Mouse (Mus musculus) midbrain, embryonic 16.5 days (tissue): ENCODE measurements around the gene Hbp1. TPM values are rescaled to one million over a fixed set of nuclear protein-coding genes. Genes with fewer than 3 reads are reported as not detected.

Experiments
- ATAC-seq: fragments of 200-750 bp; cut with Nextera tagmentation; 2 replicates; pipeline ENCODE4 v1.8.0; 2017; ENCODE audit warnings: moderate TSS enrichment
- H3K27ac ChIP-seq: fragments of 300-500 bp; sonication (generic); 2 replicates; pipeline ENCODE4 v1.5.1; 2014; ENCODE audit warnings: mild to moderate bottlenecking, low read length, mixed read lengths
- H3K27me3 ChIP-seq: fragments of 300-500 bp; sonication (generic); 2 replicates; pipeline ENCODE4 v1.6.1; 2014; ENCODE audit warnings: low read depth, low read length, mixed read lengths; ENCODE audit not compliant: control insufficient read depth, insufficient read depth
- H3K36me3 ChIP-seq: fragments of 300-500 bp; sonication (generic); 2 replicates; pipeline ENCODE4 v1.6.1; 2014; ENCODE audit warnings: mild to moderate bottlenecking, low read length, moderate library complexity, mixed read lengths; ENCODE audit not compliant: control insufficient read depth, insufficient read depth
- H3K4me1 ChIP-seq: fragments of 300-500 bp; sonication (generic); 2 replicates; pipeline ENCODE4 v1.6.1; 2014; ENCODE audit warnings: mild to moderate bottlenecking, low read length, mixed read lengths; ENCODE audit not compliant: control insufficient read depth, insufficient read depth
- H3K4me2 ChIP-seq: fragments of 300-500 bp; sonication (generic); 2 replicates; pipeline ENCODE4 v1.6.1; 2014; ENCODE audit warnings: mild to moderate bottlenecking, low read length, mixed read lengths
- H3K4me3 ChIP-seq: fragments of 300-500 bp; sonication (generic); 2 replicates; pipeline ENCODE4 v1.5.1; 2014; ENCODE audit warnings: low read depth, mild to moderate bottlenecking, low read length, moderate library complexity, mixed read lengths
- H3K9ac ChIP-seq: fragments of 300-500 bp; sonication (generic); 2 replicates; pipeline ENCODE4 v1.6.1; 2014; ENCODE audit warnings: low read depth, low read length, mixed read lengths
- H3K9me3 ChIP-seq: fragments of 300-500 bp; sonication (generic); replicated peaks from 2 replicates; pipeline ENCODE4 v1.6.1; 2014; ENCODE audit warnings: mild to moderate bottlenecking, low read length, mixed read lengths; ENCODE audit not compliant: control insufficient read depth, poor library complexity, severe bottlenecking
- WGBS: fragments of 180-500 bp; shearing (Covaris S2); extraction: QIAGEN DNeasy Blood & Tissue Kit; methylation state at CpG from one replicate; pipeline ENCODE4 v1.1.7; 2014; 5-methylcytosine and 5-hydroxymethylcytosine counted together
- polyA plus RNA-seq: library from polyadenylated mRNA; unstranded; fragments of >200 nt; fragmentation: Nextera tagmentation; extraction: Ambion mirVana; gene quantifications from 2 replicates; pipeline ENCODE4 v1.2.1, GENCODE M21; 2015

Gene Hbp1
- polyA plus RNA-seq, 1 experiment from 2014 or later, result 39.8 TPM

DNA sequence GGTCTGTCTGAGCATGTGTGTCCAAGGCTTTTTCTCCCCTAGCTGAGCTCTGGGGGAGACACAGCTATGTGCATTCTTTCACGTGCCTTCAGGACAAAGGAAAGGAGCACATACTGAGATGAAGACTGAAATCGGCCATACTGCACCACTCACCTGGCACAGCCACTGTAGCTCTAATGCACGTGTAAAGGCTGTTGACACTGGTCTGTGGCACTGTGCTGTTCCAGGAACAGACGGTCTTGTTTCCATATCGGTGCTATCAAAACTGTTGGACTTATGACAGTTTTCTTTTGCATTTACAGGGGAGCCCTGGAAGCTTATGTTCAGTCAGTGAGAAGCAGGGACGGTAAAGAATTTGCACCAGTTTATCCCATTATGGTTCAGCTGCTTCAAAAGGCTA, 25.0 kb downstream of the Hbp1 start:
- no peaks in the 10 kb centered on the region for H3K9me3 ChIP-seq
- no peaks in the 10 kb centered on the region for H3K27me3 ChIP-seq
- no peaks in the 10 kb centered on the region for H3K4me1 ChIP-seq
- no peak overlapping the region for H3K4me2 ChIP-seq
- 88% methylated on average over 6 of the region's 6 CpGs for WGBS
- H3K27ac ChIP-seq, result no peak overlapping the region
- no peak overlapping the region for H3K4me3 ChIP-seq
- H3K9ac ChIP-seq, result no peak overlapping the region
- peaks cover 2% of the 10 kb centered on the region; the same call in 1 of the 2 replicates for H3K36me3 ChIP-seq
- ATAC-seq, result no peak

GRCm38 (mm10) chr12:31924135-31924534, 26.2 kb downstream of the Hbp1 start:
- no peak overlapping the region for H3K4me2 ChIP-seq
- H3K27ac ChIP-seq, result no peak overlapping the region
- no peaks in the 10 kb centered on the region for H3K9me3 ChIP-seq
- no peak for ATAC-seq
- 84% methylated on average over 3 of the region's 3 CpGs for WGBS
- no peaks in the 10 kb centered on the region for H3K4me1 ChIP-seq
- 0 out of 2 replicates have a peak, but pooled peaks cover 2% of the 10 kb centered on the region for H3K36me3 ChIP-seq
- no peak overlapping the region for H3K4me3 ChIP-seq
- no peak overlapping the region for H3K9ac ChIP-seq
- no peaks in the 10 kb centered on the region for H3K27me3 ChIP-seq

GRCm38 (mm10) chr12:31920464-31921405, 29.6 kb downstream of the Hbp1 start:
- WGBS, result 81% methylated on average over 18 of the region's 18 CpGs
- no peak overlapping the region for H3K4me2 ChIP-seq
- H3K4me3 ChIP-seq, result no peak overlapping the region
- no peaks in the 10 kb centered on the region for H3K4me1 ChIP-seq
- no peaks in the 10 kb centered on the region for H3K27me3 ChIP-seq
- no peaks in the 10 kb centered on the region for H3K9me3 ChIP-seq
- H3K9ac ChIP-seq, result no peak overlapping the region
- ATAC-seq, result peak; percentile 52; the same call in 1 of the 2 replicates
- H3K27ac ChIP-seq, result no peak overlapping the region
- H3K36me3 ChIP-seq, result no peaks in the 10 kb centered on the region

DNA sequence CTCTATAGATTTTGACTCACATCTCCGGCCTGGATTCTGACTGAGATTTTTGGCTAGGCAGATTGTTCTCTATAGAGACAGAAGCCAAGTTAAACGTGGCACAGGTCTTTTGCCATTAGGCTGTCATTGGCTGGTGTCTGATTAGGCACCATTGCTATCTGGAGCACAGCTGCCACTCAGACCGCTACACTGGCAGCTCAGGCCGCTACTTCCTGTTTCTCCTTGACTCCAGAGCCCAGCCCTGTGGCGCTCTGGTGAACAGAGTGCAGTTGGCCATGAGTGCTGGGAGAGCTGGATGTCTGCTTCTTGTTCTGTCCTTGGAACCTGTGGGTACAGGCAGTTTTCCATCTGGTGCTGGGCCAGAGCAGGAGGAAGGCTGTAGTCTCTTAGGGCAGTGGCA, 33.1 kb downstream of the Hbp1 start:
- H3K4me3 ChIP-seq, result no peak overlapping the region
- peak; percentile 38; the same call in 1 of the 2 replicates for ATAC-seq
- H3K27ac ChIP-seq, result no peak overlapping the region
- no peaks in the 10 kb centered on the region for H3K36me3 ChIP-seq
- no peaks in the 10 kb centered on the region for H3K9me3 ChIP-seq
- no peak overlapping the region for H3K4me2 ChIP-seq
- H3K27me3 ChIP-seq, result no peaks in the 10 kb centered on the region
- 86% methylated on average over 5 of the region's 5 CpGs for WGBS
- no peaks in the 10 kb centered on the region for H3K4me1 ChIP-seq
- no peak overlapping the region for H3K9ac ChIP-seq

- no peak overlapping the region for H3K4me2 ChIP-seq
- no peaks in the 10 kb centered on the region for H3K36me3 ChIP-seq
- ATAC-seq, result no peak
- 98% methylated on average over 5 of the region's 5 CpGs for WGBS
- H3K4me1 ChIP-seq, result no peaks in the 10 kb centered on the region
- H3K27ac ChIP-seq, result no peak overlapping the region
- no peaks in the 10 kb centered on the region for H3K27me3 ChIP-seq
- no peak overlapping the region for H3K9ac ChIP-seq
- H3K9me3 ChIP-seq, result no peaks in the 10 kb centered on the region
- no peak overlapping the region for H3K4me3 ChIP-seq
Measured at GRCm38 (mm10) chr12:31916691-31917090, 33.6 kb downstream of the Hbp1 start.

DNA sequence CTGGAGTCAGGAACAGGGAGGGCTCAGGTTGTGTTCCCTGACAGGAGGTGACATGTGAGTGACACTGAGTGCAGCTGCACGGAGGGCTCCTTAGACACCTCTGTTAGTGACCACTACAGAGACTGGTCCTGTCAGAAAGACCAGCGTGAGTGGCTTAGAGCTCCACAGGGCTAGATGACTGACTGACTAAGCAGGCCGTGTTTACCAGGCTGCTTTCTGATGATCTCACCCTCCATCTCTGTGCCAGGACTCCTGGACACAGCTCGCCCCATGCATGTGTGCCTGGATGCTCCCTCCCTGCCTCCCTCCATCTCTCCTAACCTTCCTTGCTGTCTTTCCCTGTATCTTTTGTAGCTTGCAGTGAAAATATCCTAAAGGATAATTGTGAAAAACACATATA, 36.7 kb downstream of the Hbp1 start:
- Histone ChIP-seq H3K4me1 (no peaks in the 10 kb centered on the region), H3K4me3 (no peak overlapping the region), H3K4me2 (no peak overlapping the region), H3K9me3 (no peaks in the 10 kb centered on the region), H3K27ac (no peak overlapping the region), H3K27me3 (no peaks in the 10 kb centered on the region), H3K36me3 (no peaks in the 10 kb centered on the region), H3K9ac (no peak overlapping the region)
- 72% methylated on average over 4 of the region's 4 CpGs for WGBS
- ATAC-seq, result no peak

DNA sequence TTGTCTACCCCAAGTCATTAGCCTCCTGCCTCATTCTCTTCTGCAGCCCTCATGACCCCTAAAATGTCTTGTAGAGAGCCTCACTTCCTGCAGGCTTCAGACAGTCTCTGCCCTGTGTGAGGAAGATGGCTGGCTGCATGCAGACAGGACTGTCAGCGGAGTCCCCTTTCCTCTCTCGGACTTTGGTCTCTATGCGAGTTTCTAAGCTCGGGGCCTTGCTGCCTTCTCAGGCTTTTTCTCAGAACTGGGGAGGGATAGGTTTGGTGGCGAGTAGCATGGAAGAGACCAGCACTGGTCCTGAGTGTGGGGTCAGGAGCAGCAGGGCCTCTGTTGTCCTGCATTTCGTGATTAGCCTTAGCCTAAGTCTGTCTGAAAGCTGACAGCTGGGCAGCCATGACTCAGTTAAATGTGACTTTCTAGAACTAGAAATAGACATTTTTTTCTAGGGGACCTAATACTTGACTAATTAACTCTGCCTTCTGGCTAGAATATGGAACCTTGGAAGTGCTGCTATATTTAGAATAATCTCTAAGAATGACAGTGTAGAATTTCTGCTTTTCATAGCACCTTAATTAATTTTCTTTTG, 37.3 kb downstream of the Hbp1 start:
- ATAC-seq, result no peak

GRCm38 (mm10) chr12:31907436-31907835, 42.9 kb downstream of the Hbp1 start:
- no peak overlapping the region for H3K4me2 ChIP-seq
- H3K4me1 ChIP-seq, result peaks cover 21% of the 10 kb centered on the region
- no peak for ATAC-seq
- 92% methylated on average over 2 of the region's 2 CpGs for WGBS
- no peaks in the 10 kb centered on the region for H3K36me3 ChIP-seq
- H3K27me3 ChIP-seq, result no peaks in the 10 kb centered on the region
- no peaks in the 10 kb centered on the region for H3K9me3 ChIP-seq
- no peak overlapping the region for H3K9ac ChIP-seq
- no peak overlapping the region for H3K4me3 ChIP-seq
- no peak overlapping the region for H3K27ac ChIP-seq

More for the DNA sequence above, 37.3 kb downstream of the Hbp1 start:
- Histone ChIP-seq H3K4me2 (no peak overlapping the region), H3K27me3 (no peaks in the 10 kb centered on the region), H3K4me3 (no peak overlapping the region), H3K27ac (no peak overlapping the region), H3K9me3 (no peaks in the 10 kb centered on the region), H3K36me3 (no peaks in the 10 kb centered on the region), H3K4me1 (no peaks in the 10 kb centered on the region), H3K9ac (no peak overlapping the region)
- WGBS, result 90% methylated on average over 6 of the region's 6 CpGs
